Mouse (Mus musculus) heart, embryonic 12.5 days (tissue): ENCODE measurements around the gene Olfr1303. TPM values are rescaled to one million over a fixed set of nuclear protein-coding genes. Genes with fewer than 3 reads are reported as not detected.

Source experiments
- ATAC-seq: fragments of 200-750 bp; cut with Nextera tagmentation; 2 replicates; pipeline ENCODE4 v1.8.0; 2017; ENCODE audit warnings: moderate TSS enrichment, moderate library complexity; ENCODE audit not compliant: insufficient number of reproducible peaks, low FRiP score
- H3K27ac ChIP-seq: fragments of 300-500 bp; sonication (generic); 2 replicates; pipeline ENCODE4 v1.5.1; 2016; ENCODE audit warnings: mild to moderate bottlenecking, moderate library complexity; ENCODE audit not compliant: poor library complexity, severe bottlenecking
- H3K27me3 ChIP-seq: fragments of 300-500 bp; sonication (generic); replicated peaks from 2 replicates; pipeline ENCODE4 v1.6.1; 2016; ENCODE audit warnings: mild to moderate bottlenecking, moderate library complexity
- H3K36me3 ChIP-seq: fragments of 300-500 bp; sonication (generic); 2 replicates; pipeline ENCODE4 v1.6.1; 2016; ENCODE audit warnings: mild to moderate bottlenecking, moderate library complexity
- H3K4me1 ChIP-seq: fragments of 300-500 bp; sonication (generic); replicated peaks from 2 replicates; pipeline ENCODE4 v1.6.1; 2016; ENCODE audit warnings: mild to moderate bottlenecking
- H3K4me2 ChIP-seq: fragments of 300-500 bp; sonication (generic); 2 replicates; pipeline ENCODE4 v1.6.1; 2016; ENCODE audit warnings: mild to moderate bottlenecking, moderate library complexity
- H3K4me3 ChIP-seq: fragments of 300-500 bp; sonication (generic); 2 replicates; pipeline ENCODE4 v1.5.1; 2016; ENCODE audit warnings: mild to moderate bottlenecking
- H3K9ac ChIP-seq: fragments of 300-500 bp; sonication (generic); 2 replicates; pipeline ENCODE4 v1.6.1; 2016; ENCODE audit warnings: mild to moderate bottlenecking, moderate library complexity
- H3K9me3 ChIP-seq: fragments of 300-500 bp; sonication (generic); replicated peaks from 2 replicates; pipeline ENCODE4 v1.6.1; 2016; ENCODE audit warnings: mild to moderate bottlenecking, moderate library complexity
- WGBS: fragments of 180-500 bp; shearing (Covaris S2); methylation state at CpG from one replicate; pipeline ENCODE4 v1.1.7; 2016; 5-methylcytosine and 5-hydroxymethylcytosine counted together
- polyA plus RNA-seq: library from polyadenylated mRNA; unstranded; fragments of >200 nt; fragmentation: Nextera tagmentation; extraction: Ambion mirVana; gene quantifications from 2 replicates; pipeline ENCODE4 v1.2.1, GENCODE M21; 2016

Gene Olfr1303
- polyA plus RNA-seq, result not detected in 2 replicates

- Histone ChIP-seq H3K27me3 (no peaks in the 10 kb centered on the region), H3K9me3 (no peaks in the 10 kb centered on the region), H3K4me1 (no peaks in the 10 kb centered on the region), H3K27ac (no peak within 1 kb of the TSS), H3K36me3 (no peaks in the 10 kb centered on the region), H3K4me3 (no peak within 1 kb of the TSS), H3K4me2 (no peak within 1 kb of the TSS), H3K9ac (no peak within 1 kb of the TSS)
- 72% methylated on average over 2 of the region's 2 CpGs for WGBS
- no peak for ATAC-seq
Observed at GRCm38 (mm10) chr2:111820240-111820639, at the start of gene Olfr1303. TSS of gene Olfr1303 (minus strand) at chr2:111820340.

- H3K27ac ChIP-seq, result no peak overlapping the region
- no peaks in the 10 kb centered on the region for H3K36me3 ChIP-seq
- no peaks in the 10 kb centered on the region for H3K4me1 ChIP-seq
- H3K27me3 ChIP-seq, result no peaks in the 10 kb centered on the region
- no peak overlapping the region for H3K4me2 ChIP-seq
- no peak overlapping the region for H3K9ac ChIP-seq
- no peak for ATAC-seq
- peaks cover 8% of the 10 kb centered on the region; the same call in 1 of the 2 replicates for H3K9me3 ChIP-seq
- no peak overlapping the region for H3K4me3 ChIP-seq
Observed at GRCm38 (mm10) chr2:111812936-111813335, 7.2 kb downstream of the Olfr1303 start.

GRCm38 (mm10) chr2:111777129-111777528 is 43.0 kb downstream of the Olfr1303 start, which contains the start of gene Olfr1302:
TSS of gene Olfr1302 (plus strand) at chr2:111777429.
- H3K4me2 ChIP-seq, result no peak within 1 kb of the TSS
- ATAC-seq, result no peak
- H3K4me3 ChIP-seq, result no peak within 1 kb of the TSS
- WGBS, result 70% methylated on average over 2 of the region's 2 CpGs
- H3K36me3 ChIP-seq, result no peaks in the 10 kb centered on the region
- H3K4me1 ChIP-seq, result no peaks in the 10 kb centered on the region
- H3K27me3 ChIP-seq, result no peaks in the 10 kb centered on the region
- H3K9me3 ChIP-seq, result no peaks in the 10 kb centered on the region
- H3K9ac ChIP-seq, result no peak within 1 kb of the TSS
- no peak within 1 kb of the TSS for H3K27ac ChIP-seq

Other genes with a start within 250 kb of the Olfr1303 start
- not detected in 2 replicates for gene Olfr1297, start 193.8 kb downstream of the Olfr1303 start, polyA plus RNA-seq
- gene Olfr1298, start 171.1 kb downstream of the Olfr1303 start, polyA plus RNA-seq, result not detected in 2 replicates
- gene Olfr1299, start 158.9 kb downstream of the Olfr1303 start, polyA plus RNA-seq, result not detected in 2 replicates
- not detected in 2 replicates for gene Olfr1301, start 69.3 kb downstream of the Olfr1303 start, polyA plus RNA-seq
- gene Olfr1302, start 42.9 kb downstream of the Olfr1303 start, polyA plus RNA-seq, result not detected in 2 replicates
- not detected in 2 replicates for gene Olfr1305, start 56.8 kb upstream of the Olfr1303 start, polyA plus RNA-seq
- gene Olfr1306, start 95.9 kb upstream of the Olfr1303 start, polyA plus RNA-seq, result not detected in 2 replicates
- gene Olfr1307, start 129.1 kb upstream of the Olfr1303 start, polyA plus RNA-seq, result 0.01 TPM in 1 of 2 replicates, not detected in the other
- gene Olfr1308, start 144.6 kb upstream of the Olfr1303 start, polyA plus RNA-seq, result not detected in 2 replicates
- not detected in 2 replicates for gene Olfr1309, start 169.9 kb upstream of the Olfr1303 start, polyA plus RNA-seq
- not detected in 2 replicates for gene Olfr1310, start 192.4 kb upstream of the Olfr1303 start, polyA plus RNA-seq
- gene Olfr1311, start 204.1 kb upstream of the Olfr1303 start, polyA plus RNA-seq, result not detected in 2 replicates
- not detected in 2 replicates for gene Olfr1312, start 229.9 kb upstream of the Olfr1303 start, polyA plus RNA-seq